ENCODE assay signal across 8 mouse cellular contexts in genomic region chr9:53536558-53537320, GRCm38 (mm10). TPM values are rescaled to one million over a fixed set of nuclear protein-coding genes. Genes with fewer than 3 reads are reported as not detected.
DNase-seq lines count a peak whose midpoint lies in the region; ATAC-seq and TF ChIP-seq lines count a peak whose summit lies in the region.

Gene Atm, minus strand, starts transcription at chr9:53536740.
Gene Npat, plus strand, starts transcription at chr9:53537047.

- H3K4me3 ChIP-seq in ES-E14 (ENCODE audit: insufficient read depth in 1 of 2, low read depth in 1 of 2, low read length in 2 of 2, poor library complexity in 1 of 2, severe bottlenecking in 1 of 2) = peak within 1 kb of the TSS; percentile 89 to 98
- H3K4me3 ChIP-seq in forebrain, embryonic 15.5 days = peak within 1 kb of the TSS; percentile 57
- H3K4me3 ChIP-seq in lung, adult 2 months (replicated peaks; ENCODE audit: extremely low read depth, low read depth, low read length) = peak within 1 kb of the TSS; percentile 92

- under 1% methylated on average over 69 of the region's 69 CpGs for WGBS in forebrain, embryonic 15.5 days
- WGBS in lung, adult 2 months = under 1% methylated on average over 69 of the region's 69 CpGs

- H3K27ac ChIP-seq in ES-E14 (ENCODE audit: insufficient read depth, low read depth, low read length, poor library complexity, severe bottlenecking) = peak within 1 kb of the TSS; percentile 70
- H3K27ac ChIP-seq in forebrain, embryonic 15.5 days (replicated peaks) = peak within 1 kb of the TSS; percentile 90

- TF ChIP-seq CTCF in lung, adult 2 months (IDR thresholded peaks at IDR 0.05; ENCODE audit: insufficient read depth, low read length) = no peak

- peak; percentile 75; the same call in 1 of the 2 replicates for TF ChIP-seq POLR2A in lung, adult 2 months (IDR thresholded peaks at IDR 0.05; ENCODE audit: borderline replicate concordance, extremely low read depth, low read depth, low read length)

- H3K27me3 ChIP-seq in forebrain, embryonic 15.5 days = no peaks in the 10 kb centered on the region

- intact Hi-C loops in heart, postnatal 25 days (cut with DNase I) = loop anchor here (2.0 to 5.0 kb wide), 2 partner anchors 131 to 288 kb away; partner anchors contain the start of gene Ddx10

- peak; percentile 99 for ATAC-seq in forebrain, embryonic 15.5 days (replicated peaks)
- peak; percentile 98 for ATAC-seq in neutrophil, adult 5-6 weeks (ENCODE audit: extremely low read depth, insufficient number of reproducible peaks, low FRiP score, poor library complexity, severe bottlenecking)

- no peaks in the 10 kb centered on the region for H3K36me3 ChIP-seq in ES-E14 (ENCODE audit: control insufficient read depth, insufficient read depth, low read length, poor library complexity, severe bottlenecking)
- H3K36me3 ChIP-seq in forebrain, embryonic 15.5 days = peaks cover 7% of the 10 kb centered on the region

- H3K9me3 ChIP-seq in ES-E14 (ENCODE audit: control insufficient read depth, insufficient read depth, low read depth, low read length) = no peaks in the 10 kb centered on the region
- H3K9me3 ChIP-seq in forebrain, embryonic 15.5 days = no peaks in the 10 kb centered on the region

- H3K4me2 ChIP-seq in forebrain, embryonic 15.5 days (replicated peaks) = peak within 1 kb of the TSS; percentile 87

- peaks cover 3 to 6% of the 10 kb centered on the region in 2 experiments; a peak in 2 of 4 replicates for H3K4me1 ChIP-seq in ES-E14 (ENCODE audit: control insufficient read depth in 2 of 2, insufficient read depth in 2 of 2, low read length in 2 of 2, poor library complexity in 1 of 2)
- H3K4me1 ChIP-seq in forebrain, embryonic 15.5 days = peaks cover 30% of the 10 kb centered on the region
- peaks cover 3% of the 10 kb centered on the region for H3K4me1 ChIP-seq in lung, adult 2 months (ENCODE audit: control insufficient read depth, insufficient read depth, low read length)

- in situ Hi-C loops in ES-E14 (cut with MboI; ENCODE audit: low sequenced_read_pairs in 2 of 2, unreplicated experiment in 2 of 2) = no loop called here

- peak within 1 kb of the TSS; percentile 94 for H3K9ac ChIP-seq in ES-E14 (ENCODE audit: insufficient read depth, low read depth, low read length, poor library complexity, severe bottlenecking)
- peak within 1 kb of the TSS; percentile 60 for H3K9ac ChIP-seq in forebrain, embryonic 15.5 days (replicated peaks)

- peak; percentile 99 for DNase-seq in ES-E14 (ENCODE audit: low read depth, low spot score)
- peak; percentile 100 for DNase-seq in cerebellum, adult 11-12 months
- DNase-seq in heart, postnatal 25 days (ENCODE audit: low spot score) = peak; percentile 99
- peak; percentile 100 for DNase-seq in layer of hippocampus, adult 18-20 months (ENCODE audit: low spot score in 2 of 2)
- peak; percentile 97 for DNase-seq in lung, adult 2 months
- peak; percentile 100 for DNase-seq in thymus, adult 18-20 months

TF ChIP-seq in ES-E14, 5 proteins besides CTCF, POLR2A, EP300 and RAD21:
- TF ChIP-seq ZNF384 (IDR thresholded peaks at IDR 0.05; ENCODE audit: low read depth, low read length) (no peak), CHD2 (IDR thresholded peaks at IDR 0.05; ENCODE audit: low read depth, low read length) (0 out of 2 replicates have a peak, but pooled peaks have one; percentile 25), HCFC1 (IDR thresholded peaks at IDR 0.05; ENCODE audit: borderline replicate concordance, insufficient read depth, low read length) (peak; percentile 67; the same call in 1 of the 2 replicates), ZC3H11A (IDR thresholded peaks at IDR 0.05; ENCODE audit: borderline replicate concordance, low read depth, low read length) (no peak)

RNA-seq across cellular contexts. Expression of gene Atm, which starts in this region (rescaled TPM):
- 24.9 and 31.4 TPM in 2 replicates for total RNA-seq in ES-E14 (2012; rRNA removed)
- 12.4 and 13.4 TPM in 2 replicates for polyA plus RNA-seq in forebrain, embryonic 15.5 days (2015; fragmentation: Nextera tagmentation; extraction: Ambion mirVana)
- 1 to 10 TPM; 7.9 to 9.3 TPM for total RNA-seq in heart, postnatal 25 days (2021)
- 10 to 100 TPM; 19.8 to 22.0 TPM for total RNA-seq in layer of hippocampus, adult 18-20 months (2021)
- 1.1 and 1.5 TPM in 2 replicates for polyA plus RNA-seq in lung, adult 2 months (2012; rRNA removed)
- total RNA-seq in neutrophil, adult 5-6 weeks (2017) = 52.5 and 58.7 TPM in 2 replicates

RNA-seq across cellular contexts. Expression of gene Npat, which starts in this region (rescaled TPM):
- total RNA-seq in ES-E14 (2012; rRNA removed) = 18.8 and 22.8 TPM in 2 replicates
- 13.2 and 14.6 TPM in 2 replicates for polyA plus RNA-seq in forebrain, embryonic 15.5 days (2015; fragmentation: Nextera tagmentation; extraction: Ambion mirVana)
- 1 to 10 TPM; 7.5 to 7.8 TPM for total RNA-seq in heart, postnatal 25 days (2021)
- 10 to 100 TPM; 16.6 to 17.0 TPM for total RNA-seq in layer of hippocampus, adult 18-20 months (2021)
- 2.0 and 2.1 TPM in 2 replicates for polyA plus RNA-seq in lung, adult 2 months (2012; rRNA removed)
- 13.5 and 14.0 TPM in 2 replicates for total RNA-seq in neutrophil, adult 5-6 weeks (2017)

Comparison
In these comparisons a context has a peak if more than half of its experiments do, and no peak if none do; other contexts are left out.
1. Peak in every context shown above with its lines: DNase-seq, ATAC-seq, H3K4me3 ChIP-seq and H3K27ac ChIP-seq.